Mouse (Mus musculus) embryonic facial prominence, embryonic 10.5 days (tissue): ENCODE data around the gene Tm4sf4. TPM values are rescaled to one million over a fixed set of nuclear protein-coding genes. Genes with fewer than 3 reads are reported as not detected.

ENCODE experiments used
- DNase-seq: peaks from one replicate; pipeline ENCODE4 v3.0.0-alpha.2; 2017; ENCODE audit warnings: low spot score
- H3K27ac ChIP-seq: fragments of 300-500 bp; sonication (generic); replicated peaks from 2 replicates; pipeline ENCODE4 v1.5.1; 2016; ENCODE audit warnings: mild to moderate bottlenecking
- H3K27me3 ChIP-seq: fragments of 300-500 bp; sonication (generic); replicated peaks from 2 replicates; pipeline ENCODE4 v1.6.1; 2016; ENCODE audit warnings: low read depth, mild to moderate bottlenecking; ENCODE audit not compliant: poor library complexity, severe bottlenecking
- H3K36me3 ChIP-seq: fragments of 300-500 bp; sonication (generic); replicated peaks from 2 replicates; pipeline ENCODE4 v1.6.1; 2016; ENCODE audit warnings: mild to moderate bottlenecking, moderate library complexity
- H3K4me1 ChIP-seq: fragments of 300-500 bp; sonication (generic); 2 replicates; pipeline ENCODE4 v1.6.1; 2016
- H3K4me3 ChIP-seq: fragments of 300-500 bp; sonication (generic); 2 replicates; pipeline ENCODE4 v1.5.1; 2016; ENCODE audit warnings: mild to moderate bottlenecking, moderate library complexity
- H3K9me3 ChIP-seq: fragments of 300-500 bp; sonication (generic); 2 replicates; pipeline ENCODE4 v1.6.1; 2016; ENCODE audit warnings: mild to moderate bottlenecking
- WGBS: fragments of 180-500 bp; shearing (Covaris S2); methylation state at CpG from one replicate; pipeline ENCODE4 v1.1.7; 2016; 5-methylcytosine and 5-hydroxymethylcytosine counted together
- polyA plus RNA-seq: library from polyadenylated mRNA; unstranded; fragments of >200 nt; fragmentation: Nextera tagmentation; extraction: Ambion mirVana; gene quantifications from 2 replicates; pipeline ENCODE4 v1.2.1, GENCODE M21; 2016

The Tm4sf4 gene
- not detected in 2 replicates for polyA plus RNA-seq

DNA sequence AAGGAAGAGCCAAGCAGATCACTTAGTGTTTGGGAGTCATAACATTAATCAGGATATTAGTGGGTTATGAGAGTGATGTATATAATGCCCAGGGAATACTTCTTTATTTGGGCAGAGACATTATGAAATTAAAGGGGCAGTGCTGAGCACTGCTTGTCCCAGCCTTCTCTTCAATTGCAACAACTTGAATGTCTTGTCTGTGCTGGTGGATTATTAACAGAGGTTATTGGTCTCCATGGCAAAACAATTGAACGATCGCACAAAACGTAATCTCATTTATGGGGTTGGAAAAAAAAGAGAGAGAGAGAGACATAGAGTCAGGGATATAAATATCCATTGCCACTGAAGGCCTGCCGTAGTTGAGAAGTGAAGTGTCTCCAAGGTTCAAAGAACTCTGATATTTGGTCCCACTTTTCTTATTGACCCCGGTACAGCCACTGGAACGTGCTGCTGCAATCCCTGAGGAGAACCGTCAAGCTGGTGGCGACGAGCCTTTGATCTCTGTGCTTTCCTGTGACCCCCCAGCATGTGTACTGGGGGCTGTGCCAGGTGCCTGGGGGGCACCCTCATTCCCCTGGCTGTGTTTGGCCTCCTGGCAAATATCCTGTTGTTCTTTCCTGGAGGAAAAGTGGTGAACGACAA is at the start of gene Tm4sf4:
Gene Tm4sf4, plus strand, starts transcription at position 226 of the 642 bp plus-strand sequence.
- no peak within 1 kb of the TSS for H3K4me3 ChIP-seq
- H3K27ac ChIP-seq, result no peak within 1 kb of the TSS
- no peak for DNase-seq
- 64% methylated on average over 10 of the region's 10 CpGs for WGBS
- no peaks in the 10 kb centered on the region for H3K27me3 ChIP-seq
- no peaks in the 10 kb centered on the region for H3K36me3 ChIP-seq
- H3K4me1 ChIP-seq, result peaks cover 11% of the 10 kb centered on the region; the same call in 1 of the 2 replicates
- H3K9me3 ChIP-seq, result no peaks in the 10 kb centered on the region

DNA sequence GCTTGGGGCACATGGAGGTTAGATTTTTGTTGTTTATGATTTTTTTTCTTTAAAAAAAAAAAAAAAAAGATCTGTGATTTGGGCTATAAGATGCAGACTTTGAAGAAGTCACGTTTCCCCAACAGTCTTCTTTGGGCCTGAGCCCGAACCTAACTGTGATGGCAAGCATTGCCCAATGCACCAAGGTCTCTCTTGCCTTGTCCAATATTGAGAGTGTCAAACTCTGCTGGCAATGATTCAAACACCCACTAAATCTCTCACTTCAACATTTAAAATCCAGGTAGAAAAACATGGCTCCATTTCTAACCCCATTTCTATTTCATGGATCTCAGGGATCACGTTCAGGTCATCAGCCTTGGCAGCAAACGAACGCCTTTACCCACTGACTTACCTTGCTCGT is 38.7 kb upstream of the Tm4sf4 start:
- Histone ChIP-seq H3K9me3 (no peaks in the 10 kb centered on the region), H3K4me1 (no peaks in the 10 kb centered on the region), H3K36me3 (no peaks in the 10 kb centered on the region), H3K27ac (no peak overlapping the region), H3K4me3 (no peak overlapping the region), H3K27me3 (no peaks in the 10 kb centered on the region)
- 88% methylated on average over 6 of the region's 6 CpGs for WGBS
- no peak for DNase-seq

- Histone ChIP-seq H3K9me3 (no peaks in the 10 kb centered on the region), H3K4me1 (no peaks in the 10 kb centered on the region), H3K4me3 (no peak overlapping the region), H3K36me3 (no peaks in the 10 kb centered on the region), H3K27me3 (no peaks in the 10 kb centered on the region), H3K27ac (no peak overlapping the region)
- DNase-seq, result no peak
- 58% methylated on average over 2 of the region's 2 CpGs for WGBS
These were observed 38.2 kb upstream of the Tm4sf4 start for GRCm38 (mm10) chr3:57386895-57387294.

- WGBS, result 81% methylated on average over 2 of the region's 2 CpGs
- Histone ChIP-seq H3K4me1 (no peaks in the 10 kb centered on the region), H3K9me3 (no peaks in the 10 kb centered on the region)
These were observed 37.5 kb upstream of the Tm4sf4 start for GRCm38 (mm10) chr3:57387593-57387992.

DNA sequence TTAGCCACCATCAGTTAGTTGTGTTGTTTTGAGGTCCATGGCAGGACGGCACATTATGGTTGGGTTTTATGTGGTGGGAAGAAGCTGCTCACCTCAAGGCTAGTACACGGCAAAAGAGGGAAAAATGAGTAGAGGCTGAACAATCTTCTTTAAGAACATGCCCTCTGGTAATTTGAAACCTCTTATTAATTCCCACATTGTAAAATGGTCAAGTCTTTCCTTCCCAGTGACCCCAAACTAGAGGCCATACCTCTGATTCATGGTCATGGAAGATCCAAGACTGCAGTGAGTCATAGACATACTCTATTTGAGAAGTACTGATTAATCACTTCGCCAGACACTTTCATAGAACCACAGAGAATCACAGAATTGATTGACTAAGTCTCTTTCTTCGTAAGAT is 13.6 kb upstream of the Tm4sf4 start:
- H3K27ac ChIP-seq, result no peak overlapping the region
- H3K9me3 ChIP-seq, result no peaks in the 10 kb centered on the region
- H3K4me1 ChIP-seq, result no peaks in the 10 kb centered on the region
- H3K27me3 ChIP-seq, result no peaks in the 10 kb centered on the region
- H3K36me3 ChIP-seq, result no peaks in the 10 kb centered on the region
- WGBS, result 87% methylated on average over 4 of the region's 4 CpGs
- H3K4me3 ChIP-seq, result no peak overlapping the region
- no peak for DNase-seq

More at GRCm38 (mm10) chr3:57387593-57387992, 37.5 kb upstream of the Tm4sf4 start:
- H3K27ac ChIP-seq, result no peak overlapping the region
- no peaks in the 10 kb centered on the region for H3K36me3 ChIP-seq
- H3K4me3 ChIP-seq, result no peak overlapping the region
- no peak for DNase-seq
- no peaks in the 10 kb centered on the region for H3K27me3 ChIP-seq

GRCm38 (mm10) chr3:57420233-57420632 is 4.9 kb upstream of the Tm4sf4 start:
- no peak overlapping the region for H3K4me3 ChIP-seq
- no peaks in the 10 kb centered on the region for H3K9me3 ChIP-seq
- no peak for DNase-seq
- no peaks in the 10 kb centered on the region for H3K27me3 ChIP-seq
- no peak overlapping the region for H3K27ac ChIP-seq
- 76% methylated on average over 2 of the region's 2 CpGs for WGBS
- no peaks in the 10 kb centered on the region for H3K36me3 ChIP-seq
- H3K4me1 ChIP-seq, result no peaks in the 10 kb centered on the region

GRCm38 (mm10) chr3:57420660-57421059 is 4.5 kb upstream of the Tm4sf4 start:
- H3K27ac ChIP-seq, result no peak overlapping the region
- no peak overlapping the region for H3K4me3 ChIP-seq
- WGBS, result 85% methylated on average over 1 of the region's 1 CpGs
- no peaks in the 10 kb centered on the region for H3K36me3 ChIP-seq
- H3K27me3 ChIP-seq, result no peaks in the 10 kb centered on the region
- DNase-seq, result no peak
- H3K9me3 ChIP-seq, result no peaks in the 10 kb centered on the region
- 0 out of 2 replicates have a peak, but pooled peaks cover 3% of the 10 kb centered on the region for H3K4me1 ChIP-seq

- 90% methylated on average over 11 of the region's 11 CpGs for WGBS
These were observed 1.2 kb downstream of the Tm4sf4 start for GRCm38 (mm10) chr3:57426351-57426750.

GRCm38 (mm10) chr3:57428682-57429464 is 3.8 kb downstream of the Tm4sf4 start:
- no peak overlapping the region for H3K4me3 ChIP-seq
- peak; percentile 22 for DNase-seq

More at GRCm38 (mm10) chr3:57426351-57426750, 1.2 kb downstream of the Tm4sf4 start:
- no peaks in the 10 kb centered on the region for H3K9me3 ChIP-seq
- no peak overlapping the region for H3K27ac ChIP-seq
- no peaks in the 10 kb centered on the region for H3K36me3 ChIP-seq
- no peak for DNase-seq
- H3K4me3 ChIP-seq, result no peak overlapping the region
- peaks cover 11% of the 10 kb centered on the region; the same call in 1 of the 2 replicates for H3K4me1 ChIP-seq
- H3K27me3 ChIP-seq, result no peaks in the 10 kb centered on the region

GRCm38 (mm10) chr3:57429486-57429885 is 4.4 kb downstream of the Tm4sf4 start:
- H3K4me3 ChIP-seq, result no peak overlapping the region

More at GRCm38 (mm10) chr3:57428682-57429464, 3.8 kb downstream of the Tm4sf4 start:
- WGBS, result 38% methylated on average over 5 of the region's 5 CpGs
- H3K4me1 ChIP-seq, result peaks cover 11% of the 10 kb centered on the region; the same call in 1 of the 2 replicates
- peak overlapping the region; percentile 24; the same call in 1 of the 2 replicates for H3K27ac ChIP-seq
- H3K27me3 ChIP-seq, result no peaks in the 10 kb centered on the region
- no peaks in the 10 kb centered on the region for H3K36me3 ChIP-seq
- H3K9me3 ChIP-seq, result no peaks in the 10 kb centered on the region

GRCm38 (mm10) chr3:57431706-57432105 is 6.6 kb downstream of the Tm4sf4 start:
- DNase-seq, result no peak
- WGBS, result 79% methylated on average over 3 of the region's 3 CpGs
- Histone ChIP-seq H3K4me1 (peaks cover 8% of the 10 kb centered on the region; the same call in 1 of the 2 replicates), H3K27me3 (no peaks in the 10 kb centered on the region), H3K36me3 (no peaks in the 10 kb centered on the region), H3K27ac (no peak overlapping the region), H3K9me3 (no peaks in the 10 kb centered on the region), H3K4me3 (no peak overlapping the region)

More at GRCm38 (mm10) chr3:57429486-57429885, 4.4 kb downstream of the Tm4sf4 start:
- Histone ChIP-seq H3K27me3 (no peaks in the 10 kb centered on the region), H3K27ac (no peak overlapping the region), H3K36me3 (no peaks in the 10 kb centered on the region), H3K4me1 (peaks cover 11% of the 10 kb centered on the region; the same call in 1 of the 2 replicates), H3K9me3 (no peaks in the 10 kb centered on the region)
- 72% methylated on average over 4 of the region's 4 CpGs for WGBS
- no peak for DNase-seq

DNA sequence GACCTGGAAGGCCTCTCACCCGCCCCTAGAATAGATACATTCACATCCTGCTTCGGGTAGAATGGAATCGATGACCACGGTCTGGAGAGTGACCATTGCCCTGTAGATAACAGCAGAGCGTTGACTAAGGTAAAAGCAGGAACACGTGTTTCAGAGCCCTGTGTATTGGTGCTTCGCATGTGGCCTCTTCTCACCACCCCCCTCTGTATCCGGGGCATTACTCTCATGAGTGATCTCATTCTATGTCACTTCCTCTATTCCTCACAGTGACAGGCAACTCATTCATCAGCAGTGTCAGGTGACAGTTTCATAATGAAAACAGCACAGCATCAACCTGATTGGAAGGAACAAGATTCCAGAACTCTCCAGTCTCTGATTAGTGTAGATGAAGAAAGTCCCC is 10.2 kb downstream of the Tm4sf4 start:
- 77% methylated on average over 8 of the region's 8 CpGs for WGBS
- Histone ChIP-seq H3K4me3 (no peak overlapping the region), H3K27ac (no peak overlapping the region), H3K4me1 (no peaks in the 10 kb centered on the region), H3K36me3 (no peaks in the 10 kb centered on the region), H3K27me3 (no peaks in the 10 kb centered on the region), H3K9me3 (no peaks in the 10 kb centered on the region)
- no peak for DNase-seq
